ENCODE assay signal across 8 mouse cellular contexts in the genomic region with DNA sequence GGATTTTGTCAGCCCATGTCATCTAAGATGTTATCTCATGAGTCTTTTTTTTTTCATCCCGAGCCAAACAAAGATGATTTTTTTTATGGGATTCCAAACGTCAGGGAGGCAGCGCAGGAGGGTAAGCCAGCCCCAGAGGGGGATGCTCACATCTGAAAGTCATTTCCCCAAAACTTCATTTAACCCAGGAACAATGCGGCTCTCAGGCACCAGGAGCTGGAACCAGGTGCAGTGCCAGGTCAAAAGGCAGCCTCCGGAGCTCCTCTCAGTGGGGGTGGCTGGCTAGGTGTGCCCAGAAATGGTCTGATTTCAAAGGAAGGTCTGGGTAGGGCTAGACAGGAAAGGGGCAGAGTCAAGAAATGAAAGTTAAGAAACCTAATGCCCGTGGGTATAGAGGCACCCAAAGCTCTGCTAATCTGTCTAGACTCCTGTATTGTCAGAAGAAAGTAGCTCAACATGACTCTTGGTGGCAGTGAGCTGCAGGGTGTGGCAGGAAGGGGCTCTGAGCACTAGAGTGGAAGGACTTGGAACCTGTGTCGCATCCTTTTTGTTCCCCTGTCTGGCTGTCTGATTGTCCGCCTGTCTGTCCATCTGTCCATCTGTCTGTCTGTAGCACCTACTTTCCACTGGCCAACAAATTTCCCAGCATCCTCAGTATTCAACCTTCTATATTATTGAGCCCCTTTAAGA.
DNase-seq lines count a peak whose midpoint lies in the region; ATAC-seq and TF ChIP-seq lines count a peak whose summit lies in the region.

No protein-coding gene starts in this region.

- ATAC-seq in heart, embryonic 12.5 days (ENCODE audit: insufficient number of reproducible peaks, low FRiP score): no peak
- ATAC-seq in common myeloid progenitor, adult 5-6 weeks (replicated peaks; ENCODE audit: low read depth, poor library complexity, severe bottlenecking): 0 out of 2 replicates have a peak, but pooled peaks have one; percentile 6
- no peak for ATAC-seq in hindbrain, embryonic 16.5 days
- peak; percentile 4; the same call in 1 of the 2 replicates for ATAC-seq in midbrain, embryonic 11.5 days (ENCODE audit: low FRiP score)

- H3K27ac ChIP-seq in heart, embryonic 12.5 days (ENCODE audit: poor library complexity, severe bottlenecking): no peak overlapping the region
- H3K27ac ChIP-seq in hindbrain, embryonic 16.5 days (ENCODE audit: low read depth, low read length): peak overlapping the region; percentile 81
- peak overlapping the region; percentile 20; the same call in 1 of the 2 replicates for H3K27ac ChIP-seq in midbrain, embryonic 11.5 days (ENCODE audit: low read depth, low read length)

- H3K27me3 ChIP-seq in heart, embryonic 12.5 days (replicated peaks): no peaks in the 10 kb centered on the region
- H3K27me3 ChIP-seq in hindbrain, embryonic 16.5 days (replicated peaks; ENCODE audit: control insufficient read depth, insufficient read depth, low read length): no peaks in the 10 kb centered on the region
- H3K27me3 ChIP-seq in midbrain, embryonic 11.5 days (ENCODE audit: control insufficient read depth, insufficient read depth, low read length): no peaks in the 10 kb centered on the region

- no peak overlapping the region for H3K4me3 ChIP-seq in heart, embryonic 12.5 days
- peak overlapping the region; percentile 27 for H3K4me3 ChIP-seq in hindbrain, embryonic 16.5 days (ENCODE audit: low read length)
- peak overlapping the region; percentile 13; the same call in 1 of the 2 replicates for H3K4me3 ChIP-seq in midbrain, embryonic 11.5 days (ENCODE audit: low read depth, low read length)
- H3K4me3 ChIP-seq in lung, adult 2 months (replicated peaks; ENCODE audit: extremely low read depth, low read depth, low read length): no peak overlapping the region

- no peak for DNase-seq in heart, postnatal 10 days
- DNase-seq in midbrain, embryonic 11.5 days (ENCODE audit: low spot score, missing footprints): peak; percentile 89
- DNase-seq in thymus, postnatal 25 days: no peak
- no peak for DNase-seq in left cerebral cortex, adult 11 months (ENCODE audit: low spot score)
- DNase-seq in lung, adult 2 months: no peak

- no peaks in the 10 kb centered on the region for H3K9me3 ChIP-seq in heart, embryonic 12.5 days (replicated peaks)
- no peaks in the 10 kb centered on the region for H3K9me3 ChIP-seq in hindbrain, embryonic 16.5 days (ENCODE audit: control insufficient read depth, low read length)
- H3K9me3 ChIP-seq in midbrain, embryonic 11.5 days (ENCODE audit: control insufficient read depth, low read length): no peaks in the 10 kb centered on the region

- intact Hi-C loops in heart, postnatal 10 days (cut with DNase I): loop anchor here (5.0 to 10.0 kb wide), 5 partner anchors 172 to 915 kb away; no protein-coding TSS in a partner anchor

- no peak for TF ChIP-seq POLR2A in lung, adult 2 months (IDR thresholded peaks at IDR 0.05; ENCODE audit: borderline replicate concordance, extremely low read depth, low read depth, low read length)

- WGBS in heart, embryonic 12.5 days: 35% methylated on average over 8 of the region's 8 CpGs
- WGBS in hindbrain, embryonic 16.5 days: 13% methylated on average over 8 of the region's 8 CpGs
- 16% methylated on average over 8 of the region's 8 CpGs for WGBS in midbrain, embryonic 11.5 days
- 31% methylated on average over 8 of the region's 8 CpGs for WGBS in lung, adult 2 months

- peaks cover 29% of the 10 kb centered on the region for H3K4me1 ChIP-seq in heart, embryonic 12.5 days (replicated peaks)
- peaks cover 35% of the 10 kb centered on the region for H3K4me1 ChIP-seq in hindbrain, embryonic 16.5 days (ENCODE audit: control insufficient read depth, insufficient read depth, low read depth, low read length)
- H3K4me1 ChIP-seq in midbrain, embryonic 11.5 days (ENCODE audit: control insufficient read depth, insufficient read depth, low read length): peaks cover 24% of the 10 kb centered on the region
- no peaks in the 10 kb centered on the region for H3K4me1 ChIP-seq in lung, adult 2 months (ENCODE audit: control insufficient read depth, insufficient read depth, low read length)

- no peak for TF ChIP-seq CTCF in lung, adult 2 months (IDR thresholded peaks at IDR 0.05; ENCODE audit: insufficient read depth, low read length)

- H3K9ac ChIP-seq in heart, embryonic 12.5 days: no peak overlapping the region
- peak overlapping the region; percentile 57 for H3K9ac ChIP-seq in hindbrain, embryonic 16.5 days (ENCODE audit: low read depth, low read length)
- H3K9ac ChIP-seq in midbrain, embryonic 11.5 days (ENCODE audit: low read length): 0 out of 2 replicates have a peak overlapping the region, but pooled peaks have one; percentile 10

- H3K36me3 ChIP-seq in heart, embryonic 12.5 days: no peaks in the 10 kb centered on the region
- no peaks in the 10 kb centered on the region for H3K36me3 ChIP-seq in hindbrain, embryonic 16.5 days (ENCODE audit: control insufficient read depth, insufficient read depth, low read length)
- H3K36me3 ChIP-seq in midbrain, embryonic 11.5 days (ENCODE audit: control insufficient read depth, insufficient read depth, low read length): no peaks in the 10 kb centered on the region

- 0 out of 2 replicates have a peak overlapping the region, but pooled peaks have one; percentile 39 for H3K4me2 ChIP-seq in heart, embryonic 12.5 days
- H3K4me2 ChIP-seq in hindbrain, embryonic 16.5 days (ENCODE audit: low read length): peak overlapping the region; percentile 59
- H3K4me2 ChIP-seq in midbrain, embryonic 11.5 days: peak overlapping the region; percentile 36

Comparison
In these comparisons a context has a peak if more than half of its experiments do, and no peak if none do; other contexts are left out.
1. ATAC-seq: peak in common myeloid progenitor, adult 5-6 weeks (single experiment) and midbrain, embryonic 11.5 days (single experiment); none in heart, embryonic 12.5 days (single experiment) and hindbrain, embryonic 16.5 days (single experiment).
2. H3K4me3 ChIP-seq: peak in hindbrain, embryonic 16.5 days (single experiment) and midbrain, embryonic 11.5 days (single experiment); none in heart, embryonic 12.5 days (single experiment) and lung, adult 2 months (single experiment).
3. Peak in every context shown above with its lines, with median percentiles within 50 percentile points of each other: H3K4me2 ChIP-seq.